Mouse (Mus musculus) C2C12 (cell line): ENCODE data around the gene Kctd13.

Experiments
- CTCF ChIP-seq: IDR thresholded peaks from one replicate; pipeline ENCODE4 v1.5.1; 2011; ENCODE audit not compliant: control insufficient read depth, insufficient read depth, insufficient read length
- MAX ChIP-seq: IDR thresholded peaks from one replicate; pipeline ENCODE4 v1.6.1; 2011; ENCODE audit warnings: mild to moderate bottlenecking, control low read depth
- MYOD1 ChIP-seq: IDR thresholded peaks from one replicate; pipeline ENCODE4 v1.6.1; 2011; ENCODE audit warnings: low read depth; ENCODE audit not compliant: control insufficient read depth, insufficient read length
- USF1 ChIP-seq: IDR thresholded peaks from one replicate; pipeline ENCODE4 v1.6.1; 2011; ENCODE audit warnings: low read depth, mild to moderate bottlenecking, control low read depth, moderate library complexity

DNA sequence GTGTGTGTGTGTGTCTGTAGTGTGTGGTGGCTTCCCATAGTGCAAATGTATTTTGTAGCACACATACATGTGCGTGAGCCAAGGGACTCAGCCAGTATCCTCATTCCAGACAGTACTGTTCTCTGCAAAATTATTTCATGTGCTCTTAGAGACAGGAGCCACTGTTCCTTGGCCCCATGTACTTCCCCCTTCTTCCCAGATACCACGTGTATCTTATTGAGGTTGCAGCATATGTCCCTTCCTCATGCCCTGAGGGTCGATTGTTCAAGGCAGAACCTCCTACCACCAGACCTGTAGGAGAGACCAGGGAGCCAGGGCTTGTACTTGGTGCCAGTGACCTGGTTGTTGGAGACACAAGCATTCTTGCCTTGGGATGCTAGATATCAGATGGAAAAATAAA is 26.4 kb downstream of the Kctd13 start:
- no peak for TF ChIP-seq CTCF
- TF ChIP-seq MYOD1, result no peak
- no peak for TF ChIP-seq MAX
- no peak for TF ChIP-seq USF1
